Mouse (Mus musculus) left cerebral cortex, adult 11 months (tissue): ENCODE data around the gene Qsox2.

Experiments used
- DNase-seq: peaks from one replicate; pipeline ENCODE4 v3.0.0; 2022; ENCODE audit warnings: low spot score

Gene Qsox2

DNA sequence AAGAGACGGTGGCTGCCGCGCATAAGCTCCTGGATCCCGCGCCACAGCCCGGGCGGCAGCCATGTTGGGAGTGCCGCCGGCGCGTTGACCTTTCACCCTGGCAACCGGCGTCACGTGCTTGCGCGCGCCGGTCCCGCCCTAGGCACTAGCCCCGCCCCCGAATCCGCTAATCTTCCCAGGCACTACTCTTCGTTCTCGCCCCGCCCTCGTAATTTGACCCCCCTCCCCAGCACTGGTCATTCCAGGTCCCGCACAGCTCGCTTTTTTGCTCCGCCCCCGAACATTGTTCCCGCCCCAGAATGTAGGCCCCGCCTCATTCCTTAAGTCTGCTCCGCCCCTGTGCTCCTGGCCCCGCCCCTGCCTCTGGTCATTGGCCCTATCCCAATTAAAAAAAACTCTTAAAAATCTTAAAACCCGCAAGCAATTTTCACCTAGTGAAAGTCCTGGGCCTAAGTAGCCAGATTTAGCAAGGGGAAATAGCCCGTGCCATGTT lies at the start of gene Qsox2:
TSS of gene Qsox2 (minus strand) at position 236 of the 493 bp plus-strand sequence.
- DNase-seq: peak; percentile 81

DNA sequence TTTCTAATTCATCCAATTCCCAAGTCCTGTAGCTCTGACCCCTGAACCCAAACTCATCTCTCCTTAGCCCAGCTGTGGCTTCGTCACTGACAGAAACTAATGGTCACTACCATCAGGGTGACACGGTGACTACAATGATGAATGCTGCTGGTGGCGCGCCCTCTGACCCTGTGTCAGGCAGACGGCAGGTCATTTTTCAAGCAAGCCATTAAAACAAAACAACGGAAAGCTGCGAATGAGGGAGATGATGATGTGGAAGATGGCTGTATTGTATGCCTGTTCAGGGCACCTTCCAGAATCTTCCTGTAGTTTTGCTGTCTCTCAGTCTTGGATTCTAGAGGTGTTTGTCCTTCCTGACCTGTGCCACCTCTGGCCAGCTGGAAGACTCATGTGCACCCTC lies 49.1 kb upstream of the Qsox2 start:
- no peak for DNase-seq

DNA sequence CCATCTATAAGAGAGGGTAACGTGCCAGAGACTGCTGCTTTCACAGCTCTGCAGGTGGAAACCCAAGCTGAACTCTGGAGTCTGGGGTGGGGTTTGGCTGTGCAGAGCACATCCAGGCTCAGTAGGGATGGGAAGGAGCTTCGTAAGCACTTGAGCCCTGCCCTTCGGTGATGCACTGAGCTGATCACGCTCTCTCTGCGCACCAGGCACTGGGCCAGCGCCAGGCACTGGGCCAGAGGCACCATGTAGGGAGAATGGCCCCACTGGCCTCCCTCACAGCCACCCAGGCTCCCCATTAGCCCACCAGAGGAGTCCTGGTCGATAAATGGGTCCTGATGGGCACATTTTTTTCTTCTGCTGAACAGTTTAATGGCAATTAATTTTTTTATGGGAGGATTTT lies 48.5 kb upstream of the Qsox2 start:
- no peak for DNase-seq

DNA sequence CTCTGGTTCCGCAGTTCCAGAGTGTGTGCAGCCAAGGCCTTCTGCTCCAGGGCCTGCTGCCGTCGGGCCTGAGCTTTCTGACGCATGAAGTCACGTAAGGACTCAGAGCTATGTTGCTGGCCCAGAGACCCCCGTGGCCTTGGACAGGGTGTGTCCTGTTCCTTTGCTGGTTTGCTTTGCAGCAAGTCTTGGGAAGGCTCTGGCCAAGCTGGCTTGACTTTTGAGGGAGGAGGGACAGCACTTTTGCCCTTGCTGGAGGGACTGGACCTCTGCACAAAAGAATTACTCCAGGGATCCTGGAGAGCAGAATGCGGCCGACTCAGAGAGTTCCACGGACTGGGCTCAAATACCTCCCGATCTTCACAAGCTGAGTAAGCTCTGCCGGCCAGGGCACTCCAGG lies 43.3 kb upstream of the Qsox2 start:
- no peak for DNase-seq

DNA sequence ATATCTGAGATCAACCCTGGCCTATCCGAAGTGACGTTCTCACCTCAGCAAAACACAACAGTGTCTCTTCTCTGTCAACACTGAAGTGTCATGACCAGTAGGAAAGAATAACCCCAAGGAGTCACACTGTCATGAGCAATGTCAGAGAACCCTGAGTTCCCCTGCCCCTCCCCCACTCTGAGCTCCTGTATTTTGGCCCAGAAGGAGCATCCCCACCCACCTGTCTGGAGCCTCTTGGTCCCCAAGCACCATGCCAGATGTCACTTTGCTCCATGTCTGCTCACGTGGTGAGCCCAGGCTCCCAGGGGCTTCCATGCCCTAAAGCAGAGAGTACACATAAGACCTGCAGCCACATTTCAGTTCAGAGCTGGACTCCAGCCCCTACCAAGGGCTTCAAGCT lies 42.4 kb upstream of the Qsox2 start:
- DNase-seq: no peak

DNA sequence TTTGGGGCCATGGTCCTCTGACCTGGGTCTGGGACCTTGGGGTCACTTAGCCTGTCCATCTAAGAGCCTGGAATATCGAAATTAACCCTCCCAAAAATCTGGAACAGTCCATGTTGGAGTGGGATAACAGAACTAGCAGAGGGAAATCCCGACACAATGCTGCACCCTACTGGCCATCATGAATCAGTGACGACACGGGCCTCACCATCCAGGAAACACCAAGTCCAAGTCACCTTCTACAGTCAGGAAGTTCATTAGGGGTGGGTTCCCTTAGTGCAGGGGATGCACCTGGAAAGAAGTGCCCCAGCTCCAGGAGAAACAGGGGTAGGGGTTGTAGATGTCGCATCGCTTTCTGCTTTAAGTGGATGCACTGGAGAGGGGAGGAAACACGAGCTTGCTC lies 36.3 kb upstream of the Qsox2 start:
- no peak for DNase-seq

DNA sequence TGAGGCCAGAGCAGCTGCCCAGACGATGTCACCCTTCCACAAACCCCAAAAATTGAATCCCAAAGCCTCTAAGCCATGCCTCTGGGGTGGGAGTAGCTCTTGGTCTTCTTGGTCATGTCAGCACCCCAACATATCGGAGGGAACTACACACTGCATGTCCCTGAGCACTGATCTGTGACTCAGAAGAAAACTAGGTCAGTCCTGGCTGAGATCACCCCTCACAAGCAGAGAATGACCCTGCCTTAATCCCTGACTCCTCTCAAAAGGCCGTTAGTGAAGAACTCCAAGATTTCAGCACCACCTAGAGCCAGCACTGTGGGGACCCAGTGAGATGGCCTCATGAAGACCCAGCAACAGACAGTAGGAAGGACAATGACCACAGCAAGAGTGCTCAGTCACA lies 30.9 kb upstream of the Qsox2 start:
- DNase-seq: no peak

DNA sequence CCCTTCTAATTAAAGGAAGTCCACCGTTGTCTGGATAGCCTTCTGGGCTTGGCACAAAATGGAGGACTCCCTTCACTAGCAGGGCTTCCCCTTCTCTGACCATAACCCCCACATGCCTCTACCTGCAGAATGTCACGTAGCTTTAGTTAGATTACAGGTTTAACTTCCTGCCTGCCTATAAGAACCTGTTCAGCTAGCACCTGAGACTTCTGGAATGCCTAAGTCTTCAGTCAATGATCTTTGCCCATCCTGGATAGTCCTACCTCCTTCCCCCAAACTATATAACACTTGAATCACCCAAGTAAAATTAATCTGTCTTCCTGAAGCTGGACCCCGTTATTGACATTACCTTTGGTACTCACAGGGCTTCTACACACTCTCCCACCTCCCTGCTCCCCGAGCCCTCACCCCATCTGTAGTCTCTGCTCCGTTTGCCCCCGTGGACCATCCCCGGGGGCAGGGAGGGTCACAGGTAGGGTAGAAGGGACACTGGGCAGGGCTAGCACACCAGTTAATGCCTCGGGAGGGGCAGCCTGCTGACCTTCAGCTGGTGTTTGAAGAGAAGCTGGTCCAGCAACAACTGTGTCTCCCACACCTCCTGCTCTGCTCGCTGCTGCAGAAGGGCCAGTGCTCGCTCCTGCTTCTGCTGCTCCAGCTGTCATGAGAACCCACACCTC lies 28.9 kb upstream of the Qsox2 start:
- no peak for DNase-seq

DNA sequence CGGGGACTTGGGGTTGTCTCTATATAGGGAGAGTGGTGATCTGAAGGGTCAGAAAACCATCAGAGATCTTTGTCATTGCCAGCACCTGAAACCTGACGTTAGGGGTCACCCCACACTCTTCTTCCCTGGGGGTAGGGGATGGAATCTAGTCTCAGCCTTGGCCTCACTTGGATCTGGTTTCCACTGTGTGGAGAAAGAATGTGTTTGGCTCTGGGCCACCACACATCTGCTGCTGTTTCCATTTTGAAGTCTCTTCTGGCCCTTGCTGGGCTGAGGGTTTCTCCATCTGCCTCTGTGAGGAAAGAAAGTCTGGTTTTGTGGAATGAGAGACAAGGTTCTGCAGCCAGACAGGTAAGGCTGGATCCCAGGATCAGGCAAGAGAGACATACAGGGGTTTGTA lies 27.8 kb upstream of the Qsox2 start:
- DNase-seq: no peak

DNA sequence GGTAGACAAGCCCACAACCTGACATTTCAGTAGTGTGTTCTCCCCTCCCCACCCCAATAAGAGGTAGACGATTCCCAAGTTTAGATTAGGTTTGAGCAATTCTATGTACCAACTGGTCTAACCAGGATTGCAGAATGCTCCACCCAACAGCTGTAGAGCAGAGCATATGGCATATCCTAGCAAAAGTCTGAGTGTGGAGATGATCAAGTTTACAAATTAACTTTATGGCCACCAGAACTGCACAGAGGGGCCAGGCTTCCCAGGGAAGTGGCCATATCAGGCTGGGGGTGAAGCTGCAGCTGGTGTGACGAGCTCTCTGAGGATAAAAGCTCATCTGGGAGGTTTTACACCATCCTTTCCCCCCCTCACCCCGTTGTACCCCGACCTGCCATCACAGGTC lies 27.3 kb upstream of the Qsox2 start:
- DNase-seq: no peak

DNA sequence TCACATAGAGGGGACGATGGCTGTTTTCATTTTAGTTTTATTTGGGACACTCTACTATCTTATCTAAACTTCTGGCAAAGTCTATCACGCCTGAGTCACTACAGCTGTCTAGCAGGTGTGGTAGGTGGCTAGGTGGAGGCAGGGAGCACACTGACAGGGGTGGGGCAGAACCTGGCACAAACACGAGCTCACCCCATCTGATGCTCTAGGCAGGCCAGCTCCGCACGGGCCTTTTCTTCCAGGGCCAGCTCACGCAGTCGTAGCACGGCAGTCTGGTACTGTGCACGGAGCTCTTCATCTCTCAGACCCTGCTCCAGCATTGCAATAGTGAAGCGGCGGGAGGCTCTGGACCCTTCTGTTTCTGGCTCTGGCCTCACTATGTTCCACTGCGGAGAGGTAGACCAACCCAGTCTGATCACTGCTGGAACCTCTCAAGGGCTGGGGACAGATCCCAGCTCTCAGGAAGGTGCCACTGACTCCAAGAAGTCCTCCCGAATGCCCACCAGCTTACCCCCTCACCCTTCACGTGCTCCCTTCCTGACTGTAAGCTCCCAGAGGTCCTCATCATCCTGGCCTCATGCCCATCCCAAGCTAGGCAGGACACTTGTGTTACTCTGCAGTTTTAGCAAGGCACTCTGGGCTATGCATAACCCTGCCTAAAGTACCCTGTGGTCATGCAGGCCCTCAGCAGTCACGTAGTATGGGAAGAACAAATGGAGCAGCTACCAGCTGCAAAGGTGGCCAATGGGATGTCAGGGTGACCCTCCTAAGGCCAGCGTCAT lies 20.2 kb upstream of the Qsox2 start:
- no peak for DNase-seq

DNA sequence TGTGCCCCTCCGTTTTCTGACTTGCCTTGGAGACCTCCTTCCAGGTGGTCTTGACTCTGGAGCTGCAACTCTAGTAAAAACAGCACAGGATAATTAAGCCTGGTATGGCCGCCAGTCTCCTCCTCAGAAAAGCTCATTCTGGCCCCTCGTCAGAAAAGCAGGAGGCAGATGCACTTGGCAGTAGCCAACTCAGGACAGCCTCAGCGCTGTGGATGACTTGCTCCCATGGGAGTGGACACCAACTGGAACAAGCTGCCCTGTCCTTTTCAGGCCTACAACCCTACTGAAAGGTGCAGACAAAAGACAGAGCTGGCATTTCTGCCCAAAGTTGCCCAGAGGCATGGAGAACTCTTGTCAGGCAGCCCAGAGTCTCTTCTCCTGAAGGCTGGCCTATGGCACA lies 17.5 kb upstream of the Qsox2 start:
- DNase-seq: no peak

DNA sequence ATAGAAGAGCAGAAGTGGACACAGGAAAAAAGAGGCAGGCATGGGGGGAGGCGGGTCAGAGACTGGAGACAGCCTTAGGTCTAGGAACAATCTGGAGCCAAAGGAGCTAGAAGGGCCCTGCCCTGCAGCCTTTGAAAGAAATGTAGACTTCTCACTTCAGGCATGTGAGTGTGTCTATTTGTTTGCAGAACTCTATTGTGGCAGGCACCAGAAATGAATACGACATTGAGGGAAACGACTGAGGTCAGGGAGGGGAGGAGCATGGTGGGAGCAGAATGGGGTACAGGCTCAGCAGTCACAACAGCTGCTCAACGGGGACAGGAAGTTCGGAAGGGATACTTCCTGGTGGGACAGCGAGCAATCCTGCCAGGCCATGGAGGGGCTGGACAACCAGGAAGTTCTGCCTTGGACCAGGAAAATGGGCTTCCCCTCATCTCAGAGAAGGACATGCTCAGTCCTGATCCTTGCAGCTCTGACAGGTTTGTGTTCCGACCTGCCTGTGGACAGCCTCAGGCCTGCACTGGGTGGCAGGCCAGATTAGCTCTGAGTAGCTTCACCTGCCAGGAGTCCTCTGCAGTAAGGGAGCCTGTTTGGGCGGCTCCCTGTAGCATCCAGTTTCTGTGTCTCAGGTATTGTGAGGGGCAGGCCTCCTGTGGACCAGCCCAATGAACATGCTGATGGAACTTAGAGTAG lies 15.3 kb upstream of the Qsox2 start:
- no peak for DNase-seq

DNA sequence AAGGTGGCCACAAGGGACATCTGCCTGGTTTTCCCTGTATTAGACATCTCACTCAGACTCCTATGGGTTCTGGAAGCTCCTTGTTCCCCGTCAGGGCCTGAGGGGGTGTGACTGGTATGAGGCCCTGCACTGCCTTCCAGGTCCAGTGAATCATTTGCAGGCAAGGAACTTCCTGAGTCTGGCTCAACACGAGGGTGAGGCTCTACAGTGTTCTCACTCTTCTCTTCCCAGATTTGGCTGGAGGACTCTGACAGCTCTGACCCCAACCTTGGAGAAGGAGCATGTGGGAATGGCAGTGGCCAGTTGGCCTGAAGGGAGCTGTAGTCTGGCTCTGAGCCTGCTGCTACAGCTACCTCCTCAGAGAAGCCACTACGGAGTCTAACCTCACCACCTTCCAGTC lies 10.2 kb upstream of the Qsox2 start:
- no peak for DNase-seq

DNA sequence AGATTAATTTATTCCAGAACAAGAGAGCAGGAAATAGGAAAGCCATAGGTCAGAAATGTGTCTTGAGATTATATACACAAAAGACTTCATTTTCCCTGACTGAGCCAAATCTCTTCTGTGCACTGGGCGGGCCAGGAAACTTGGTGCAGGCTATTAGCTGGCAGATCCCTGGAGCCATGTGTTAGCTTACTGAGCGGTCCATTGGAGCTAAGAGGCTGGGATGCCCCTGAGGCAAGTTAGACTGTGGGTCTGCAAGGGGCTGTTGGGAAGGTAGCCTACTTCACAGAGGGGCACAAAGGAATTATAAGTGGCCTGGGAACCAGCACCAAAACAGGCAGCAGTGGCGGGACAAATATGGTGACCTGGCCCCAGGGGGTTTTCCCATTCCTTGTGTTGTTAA lies 3.5 kb upstream of the Qsox2 start:
- DNase-seq: no peak

DNA sequence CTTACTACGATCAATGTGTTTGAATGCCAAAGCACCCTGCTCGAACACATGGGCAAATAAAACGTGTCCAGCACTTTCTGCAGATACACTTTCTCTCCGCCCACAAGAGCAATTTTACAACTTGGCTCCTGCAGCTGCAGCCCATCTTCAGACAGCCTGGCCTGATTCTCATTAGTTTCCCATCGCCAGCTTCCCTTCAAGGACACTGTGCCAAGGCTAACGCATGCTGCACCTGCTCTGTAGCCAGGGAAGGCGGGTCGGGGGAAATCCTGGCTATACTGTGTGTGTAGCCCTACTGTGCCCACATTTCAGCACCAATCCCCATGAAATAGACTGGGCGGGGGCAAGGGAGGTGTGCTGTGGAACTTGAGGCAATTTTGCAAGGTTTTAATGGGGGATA lies 3.0 kb upstream of the Qsox2 start:
- no peak for DNase-seq

DNA sequence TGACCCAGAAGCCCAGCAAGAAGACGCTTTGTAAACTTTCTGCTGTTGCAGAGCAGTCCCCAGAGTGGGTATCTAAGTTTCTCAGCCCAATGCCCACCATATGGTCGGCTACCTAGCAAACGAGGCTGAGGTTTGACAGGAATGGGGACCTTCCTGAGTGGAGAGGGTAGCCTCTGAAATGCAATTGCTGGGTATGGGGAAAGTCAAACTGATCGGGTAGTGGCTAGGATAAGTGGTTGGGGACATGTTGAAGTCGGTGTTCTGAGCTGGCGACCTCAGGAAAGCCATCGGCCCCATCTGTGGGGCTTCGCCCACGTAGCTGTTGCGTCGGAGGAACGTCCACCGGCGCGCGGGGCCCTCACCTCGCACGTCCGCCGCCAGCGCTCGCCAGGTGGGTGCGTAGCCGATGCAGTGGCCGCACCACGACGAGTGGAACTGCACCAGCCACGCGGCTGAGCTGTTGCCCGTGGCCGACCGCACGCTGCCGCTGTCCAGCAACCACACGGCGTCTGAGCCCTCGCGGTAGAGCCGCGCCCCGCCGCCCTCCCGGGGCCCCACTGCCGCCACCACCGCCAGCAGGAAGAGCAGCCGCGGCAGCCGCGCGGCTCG lies 540 bp downstream of the Qsox2 start:
- peak; percentile 12 for DNase-seq

DNA sequence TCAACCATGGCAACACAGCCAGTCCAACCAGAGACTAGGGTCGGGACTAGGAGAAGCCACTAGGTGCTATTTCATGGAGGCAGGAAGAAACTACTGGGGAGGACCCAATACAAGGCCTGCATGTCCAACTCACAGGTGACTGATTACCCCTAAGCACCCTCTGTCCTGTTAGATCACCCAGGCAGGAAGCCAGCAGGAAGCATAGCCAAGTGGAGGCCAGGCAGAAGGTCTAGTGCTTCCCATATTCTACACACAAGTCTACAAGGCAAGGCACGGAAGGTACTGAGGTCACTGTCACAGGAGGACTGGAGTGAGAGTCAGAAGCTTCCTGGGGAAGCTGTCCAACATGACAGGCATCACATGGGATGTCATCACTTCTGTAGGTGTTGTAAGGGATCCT lies 2.6 kb downstream of the Qsox2 start:
- DNase-seq: no peak

DNA sequence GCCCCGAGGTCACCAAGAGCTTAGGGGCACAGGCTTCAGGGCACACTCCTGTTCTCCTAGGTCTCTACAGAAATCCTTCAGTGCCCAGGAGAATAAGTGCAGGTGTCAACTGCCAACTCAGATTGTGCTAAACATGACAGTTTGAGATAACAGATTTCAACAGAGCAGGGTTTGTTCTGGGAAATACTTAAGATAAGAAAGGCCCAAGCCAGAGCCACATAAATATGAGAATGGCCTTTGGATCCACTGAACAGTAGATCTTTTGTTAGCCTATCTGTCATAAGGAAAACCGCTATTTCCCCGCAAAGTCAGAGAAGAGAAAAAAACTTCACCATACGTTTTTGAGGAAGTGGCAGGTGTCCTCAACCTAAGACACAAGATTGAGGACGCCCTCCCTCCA lies 3.1 kb downstream of the Qsox2 start:
- no peak for DNase-seq

DNA sequence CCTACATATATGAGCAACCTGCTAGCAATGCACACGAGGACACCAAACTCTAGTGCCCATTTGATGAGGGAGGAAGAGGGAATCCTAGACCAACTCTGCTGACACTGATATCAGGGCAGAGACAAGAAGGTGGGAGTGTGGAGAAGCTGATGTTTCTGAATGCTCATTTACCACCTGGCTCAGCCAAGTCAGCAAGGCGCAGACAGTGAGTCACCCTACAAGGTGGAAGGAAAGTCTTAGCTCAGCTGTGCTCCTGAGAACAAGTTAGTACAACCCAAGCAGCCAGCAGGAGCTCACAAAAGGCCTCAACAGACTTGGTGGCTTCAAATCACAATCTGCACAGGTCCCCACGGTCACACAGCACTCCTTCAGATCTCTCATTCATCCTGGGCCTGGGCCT lies 6.0 kb downstream of the Qsox2 start:
- no peak for DNase-seq

DNA sequence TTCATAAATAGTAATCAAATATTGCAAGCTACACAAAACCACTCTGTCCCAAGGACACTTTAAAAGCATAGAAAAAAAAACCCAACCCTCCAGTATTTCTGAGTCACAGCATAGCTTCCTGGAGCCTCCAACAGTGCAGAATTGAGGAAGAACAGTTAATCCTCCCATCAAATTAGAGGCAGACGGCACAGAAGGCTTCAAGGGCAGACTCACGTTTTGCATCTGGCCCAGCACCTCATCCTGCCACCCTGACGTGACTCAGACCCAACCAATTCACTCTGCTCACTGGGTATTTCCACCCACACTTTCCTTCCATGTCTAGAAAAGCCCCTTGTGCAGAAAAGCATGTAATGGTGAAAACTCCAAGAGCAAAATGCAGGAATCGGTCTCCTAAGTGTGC lies 7.1 kb downstream of the Qsox2 start:
- no peak for DNase-seq

DNA sequence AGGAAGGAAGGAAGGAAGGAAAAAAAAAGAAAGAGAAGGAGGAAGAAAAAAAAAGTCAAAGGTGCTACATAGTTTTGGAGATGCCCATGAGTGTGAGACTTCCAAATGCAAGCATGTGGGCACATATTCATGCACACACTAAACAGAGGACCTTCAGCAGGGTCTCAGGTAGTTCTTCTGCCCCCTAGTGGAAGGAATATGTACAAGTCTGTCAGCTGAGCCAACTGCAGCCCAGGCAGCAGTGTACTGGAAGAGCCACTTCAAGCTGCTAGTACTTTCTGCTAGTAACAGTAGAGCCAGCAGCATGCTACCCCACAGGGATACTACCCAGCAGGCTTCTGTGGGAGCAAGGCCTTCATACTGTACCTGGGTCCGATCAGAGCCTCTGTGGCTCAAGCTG lies 9.5 kb downstream of the Qsox2 start:
- DNase-seq: peak; percentile 58

DNA sequence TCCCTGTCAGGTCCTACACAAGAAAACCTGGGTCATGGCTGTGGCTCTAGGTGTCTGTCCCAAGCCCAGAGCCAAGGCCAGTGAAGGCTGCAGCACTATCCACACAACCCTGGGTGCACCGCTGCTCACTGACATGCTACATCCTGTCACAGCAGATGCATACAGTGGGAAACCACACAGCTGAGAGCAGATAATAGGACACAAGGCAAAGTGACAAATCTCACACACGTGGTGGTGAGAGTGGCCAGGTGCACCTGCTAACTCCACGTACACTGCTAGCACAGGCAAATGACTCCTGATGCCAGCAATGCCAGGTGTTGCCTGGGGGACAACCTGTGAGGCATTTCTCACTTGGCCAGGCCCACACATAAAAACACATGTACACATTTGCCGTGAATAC lies 12.1 kb downstream of the Qsox2 start:
- no peak for DNase-seq
